Mouse (Mus musculus) telencephalon, adult 2 months (tissue): ENCODE data around the gene Plcb3.
A peak's percentile ranks its signal among the peaks of the same experiment; 100 is the strongest.
"Not testable (repeated sequence)": the region's sequence is repeated elsewhere in the genome, so short reads cannot be mapped to it uniquely, and the experiment has no call there.

Source experiments
- DNase-seq: peaks from one replicate; pipeline ENCODE4 v3.0.0-alpha.2; 2011; ENCODE audit warnings: low read depth, low spot score

Plcb3 gene

GRCm38 (mm10) chr19:6991166-6991565 is 14.9 kb upstream of the Plcb3 start:
- DNase-seq: not testable (repeated sequence)

GRCm38 (mm10) chr19:6990712-6991111 is 14.4 kb upstream of the Plcb3 start:
- no peak for DNase-seq

- DNase-seq: no peak
Measured at GRCm38 (mm10) chr19:6989251-6989650, 13.0 kb upstream of the Plcb3 start.

- no peak for DNase-seq
Measured at GRCm38 (mm10) chr19:6987904-6988285, 11.6 kb upstream of the Plcb3 start.

- no peak for DNase-seq
Measured at GRCm38 (mm10) chr19:6987061-6987903, 11.0 kb upstream of the Plcb3 start, which contains the start of gene Vegfb. Gene Vegfb (minus strand): TSS chr19:6987651.

GRCm38 (mm10) chr19:6985951-6986708 is 9.9 kb upstream of the Plcb3 start:
- no peak for DNase-seq

- no peak for DNase-seq
Measured at GRCm38 (mm10) chr19:6985300-6985699, 9.0 kb upstream of the Plcb3 start.

GRCm38 (mm10) chr19:6983621-6984020 is 7.4 kb upstream of the Plcb3 start:
- DNase-seq: no peak

GRCm38 (mm10) chr19:6981465-6981864 is 5.2 kb upstream of the Plcb3 start:
- DNase-seq: no peak

GRCm38 (mm10) chr19:6980381-6981093 is 4.3 kb upstream of the Plcb3 start, which contains the start of gene Fkbp2:
Gene Fkbp2 (minus strand): TSS chr19:6980501.
- peak; percentile 97 for DNase-seq

GRCm38 (mm10) chr19:6979486-6980380 is 3.5 kb upstream of the Plcb3 start:
- peak; percentile 100 for DNase-seq

GRCm38 (mm10) chr19:6979001-6979479 is 2.8 kb upstream of the Plcb3 start:
- DNase-seq: no peak

GRCm38 (mm10) chr19:6978639-6978974 is 2.3 kb upstream of the Plcb3 start:
- DNase-seq: no peak

GRCm38 (mm10) chr19:6977759-6978638 is 1.7 kb upstream of the Plcb3 start:
- no peak for DNase-seq

- DNase-seq: no peak
Measured at GRCm38 (mm10) chr19:6974211-6975205, 1.8 kb downstream of the Plcb3 start, which contains the start of gene Ppp1r14b. Gene Ppp1r14b (plus strand): TSS chr19:6974968.

- DNase-seq: no peak
Measured at GRCm38 (mm10) chr19:6973581-6974190, 2.6 kb downstream of the Plcb3 start.

GRCm38 (mm10) chr19:6972247-6972917 is 3.9 kb downstream of the Plcb3 start:
- no peak for DNase-seq

- no peak for DNase-seq
Measured at GRCm38 (mm10) chr19:6971644-6972043, 4.6 kb downstream of the Plcb3 start.
